Mouse (Mus musculus) lung, postnatal 36 days (tissue): ENCODE results near the gene Enpp5.

ENCODE experiments used
- DNase-seq: peaks from one replicate; pipeline ENCODE4 v3.0.0; 2022; ENCODE audit warnings: mixed read lengths

Enpp5 gene

GRCm38 (mm10) chr17:44078631-44079350 lies at the start of gene Enpp5:
Enpp5 (plus strand) TSS chr17:44078813.
- peak; percentile 91 for DNase-seq

GRCm38 (mm10) chr17:44029616-44030015 lies 49.0 kb upstream of the Enpp5 start:
- DNase-seq: peak; percentile 44

- DNase-seq: no peak
Observed at GRCm38 (mm10) chr17:44030776-44031587, 47.6 kb upstream of the Enpp5 start.

- DNase-seq: no peak
Observed at GRCm38 (mm10) chr17:44035005-44035404, 43.6 kb upstream of the Enpp5 start.

GRCm38 (mm10) chr17:44038656-44039055 lies 40.0 kb upstream of the Enpp5 start:
- DNase-seq: peak; percentile 56

- no peak for DNase-seq
Observed at GRCm38 (mm10) chr17:44040449-44040848, 38.2 kb upstream of the Enpp5 start.

- peak; percentile 15 for DNase-seq
Observed at GRCm38 (mm10) chr17:44042301-44042700, 36.3 kb upstream of the Enpp5 start.

- DNase-seq: peak; percentile 63
Observed at GRCm38 (mm10) chr17:44042861-44043260, 35.8 kb upstream of the Enpp5 start.

GRCm38 (mm10) chr17:44053427-44053826 lies 25.2 kb upstream of the Enpp5 start:
- DNase-seq: peak; percentile 40

GRCm38 (mm10) chr17:44057123-44057522 lies 21.5 kb upstream of the Enpp5 start:
- no peak for DNase-seq

GRCm38 (mm10) chr17:44058145-44058544 lies 20.5 kb upstream of the Enpp5 start:
- DNase-seq: no peak

- no peak for DNase-seq
Observed at GRCm38 (mm10) chr17:44060781-44061180, 17.8 kb upstream of the Enpp5 start.

- no peak for DNase-seq
Observed at GRCm38 (mm10) chr17:44061289-44061890, 17.2 kb upstream of the Enpp5 start.

GRCm38 (mm10) chr17:44068876-44069275 lies 9.7 kb upstream of the Enpp5 start:
- no peak for DNase-seq

GRCm38 (mm10) chr17:44071680-44072079 lies 6.9 kb upstream of the Enpp5 start:
- no peak for DNase-seq

- peak; percentile 39 for DNase-seq
Observed at GRCm38 (mm10) chr17:44075601-44076000, 3.0 kb upstream of the Enpp5 start.

- DNase-seq: peak; percentile 66
Observed at GRCm38 (mm10) chr17:44076051-44076680, 2.4 kb upstream of the Enpp5 start.

GRCm38 (mm10) chr17:44077146-44077842 lies 1.3 kb upstream of the Enpp5 start:
- DNase-seq: no peak

GRCm38 (mm10) chr17:44077843-44078160 lies 811 bp upstream of the Enpp5 start:
- no peak for DNase-seq

- DNase-seq: no peak
Observed at GRCm38 (mm10) chr17:44083156-44083555, 4.5 kb downstream of the Enpp5 start.

GRCm38 (mm10) chr17:44088226-44088625 lies 9.6 kb downstream of the Enpp5 start:
- no peak for DNase-seq

GRCm38 (mm10) chr17:44090916-44091315 lies 12.3 kb downstream of the Enpp5 start:
- DNase-seq: no peak

GRCm38 (mm10) chr17:44091512-44091911 lies 12.9 kb downstream of the Enpp5 start:
- no peak for DNase-seq
